ENCODE assay signal across 8 mouse cellular contexts in the genomic region with DNA sequence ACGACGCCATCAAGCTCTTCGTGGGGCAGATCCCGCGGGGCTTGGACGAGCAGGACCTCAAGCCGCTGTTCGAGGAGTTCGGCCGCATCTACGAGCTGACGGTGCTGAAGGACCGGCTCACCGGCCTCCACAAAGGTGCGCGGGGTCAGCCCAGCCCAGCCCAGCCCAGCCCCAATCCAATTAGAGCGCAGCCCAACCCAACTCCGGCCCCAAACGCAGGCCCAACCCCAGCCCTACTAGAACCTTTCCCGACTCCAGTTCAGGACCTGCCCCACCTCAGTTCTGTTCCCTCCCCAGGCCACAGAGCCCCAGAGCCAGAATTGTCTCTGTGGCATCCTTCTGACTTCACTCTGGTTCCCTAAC. TPM values are rescaled to one million over a fixed set of nuclear protein-coding genes. Genes with fewer than 3 reads are reported as not detected.
A peak's percentile ranks its signal among the peaks of the same experiment; 100 is the strongest.
DNase-seq lines count a peak whose midpoint lies in the region; ATAC-seq and TF ChIP-seq lines count a peak whose summit lies in the region.

No protein-coding gene starts in this region.

- no peaks in the 10 kb centered on the region for H3K9me3 ChIP-seq in heart, embryonic 12.5 days (replicated peaks)
- H3K9me3 ChIP-seq in E14TG2a.4 (ENCODE audit: low read length), result no peaks in the 10 kb centered on the region
- no peaks in the 10 kb centered on the region for H3K9me3 ChIP-seq in forebrain, embryonic 16.5 days (ENCODE audit: control insufficient read depth, low read length)
- H3K9me3 ChIP-seq in liver, embryonic 16.5 days (replicated peaks; ENCODE audit: control insufficient read depth, low read length), result no peaks in the 10 kb centered on the region

- H3K27ac ChIP-seq in heart, embryonic 12.5 days (ENCODE audit: poor library complexity, severe bottlenecking), result no peak overlapping the region
- no peak overlapping the region for H3K27ac ChIP-seq in forebrain, embryonic 16.5 days (ENCODE audit: low read length)
- no peak overlapping the region for H3K27ac ChIP-seq in liver, embryonic 16.5 days (ENCODE audit: low read length)

- H3K27me3 ChIP-seq in heart, embryonic 12.5 days (replicated peaks), result peaks cover 45% of the 10 kb centered on the region
- peaks cover 71% of the 10 kb centered on the region for H3K27me3 ChIP-seq in E14TG2a.4 (ENCODE audit: insufficient read depth, low read length)
- peaks cover 10% of the 10 kb centered on the region; the same call in 1 of the 2 replicates for H3K27me3 ChIP-seq in forebrain, embryonic 16.5 days (replicated peaks; ENCODE audit: control insufficient read depth, insufficient read depth, low read length)
- peaks cover 63% of the 10 kb centered on the region for H3K27me3 ChIP-seq in liver, embryonic 16.5 days (ENCODE audit: control insufficient read depth, insufficient read depth, low read depth, low read length)

- WGBS in heart, embryonic 12.5 days, result 1% methylated on average over 20 of the region's 20 CpGs
- WGBS in forebrain, embryonic 16.5 days, result 0% methylated on average over 20 of the region's 20 CpGs
- 2% methylated on average over 16 of the region's 20 CpGs for WGBS in liver, embryonic 16.5 days (ENCODE audit: insufficient replicate concordance)

- peak overlapping the region; percentile 50 for H3K4me3 ChIP-seq in heart, embryonic 12.5 days
- peak overlapping the region; percentile 77 for H3K4me3 ChIP-seq in E14TG2a.4 (replicated peaks; ENCODE audit: low read length)
- peak overlapping the region; percentile 54 for H3K4me3 ChIP-seq in forebrain, embryonic 16.5 days (replicated peaks; ENCODE audit: low read length)
- H3K4me3 ChIP-seq in liver, embryonic 16.5 days (ENCODE audit: low read depth, low read length), result peak overlapping the region; percentile 60

- no peaks in the 10 kb centered on the region for H3K36me3 ChIP-seq in heart, embryonic 12.5 days
- no peaks in the 10 kb centered on the region for H3K36me3 ChIP-seq in E14TG2a.4 (ENCODE audit: insufficient read depth, low read length)
- H3K36me3 ChIP-seq in forebrain, embryonic 16.5 days (ENCODE audit: control insufficient read depth, insufficient read depth), result no peaks in the 10 kb centered on the region
- H3K36me3 ChIP-seq in liver, embryonic 16.5 days (ENCODE audit: control insufficient read depth, insufficient read depth), result no peaks in the 10 kb centered on the region

- peaks cover 10% of the 10 kb centered on the region; the same call in 1 of the 2 replicates for H3K4me1 ChIP-seq in heart, embryonic 12.5 days (replicated peaks)
- H3K4me1 ChIP-seq in E14TG2a.4 (replicated peaks; ENCODE audit: low read depth, low read length), result peaks cover 38% of the 10 kb centered on the region
- peaks cover 12% of the 10 kb centered on the region for H3K4me1 ChIP-seq in forebrain, embryonic 16.5 days (replicated peaks; ENCODE audit: control insufficient read depth, insufficient read depth, low read length)
- peaks cover 14% of the 10 kb centered on the region for H3K4me1 ChIP-seq in liver, embryonic 16.5 days (ENCODE audit: control insufficient read depth, low read depth, low read length)

- H3K4me2 ChIP-seq in heart, embryonic 12.5 days, result peak overlapping the region; percentile 73
- H3K4me2 ChIP-seq in forebrain, embryonic 16.5 days (ENCODE audit: low read length), result peak overlapping the region; percentile 89
- peak overlapping the region; percentile 90 for H3K4me2 ChIP-seq in liver, embryonic 16.5 days (ENCODE audit: low read depth, low read length)

- no peak overlapping the region for H3K9ac ChIP-seq in heart, embryonic 12.5 days
- H3K9ac ChIP-seq in forebrain, embryonic 16.5 days (replicated peaks; ENCODE audit: low read depth, low read length), result peak overlapping the region; percentile 60
- H3K9ac ChIP-seq in liver, embryonic 16.5 days (ENCODE audit: low read depth, low read length), result no peak overlapping the region

- ATAC-seq in heart, embryonic 12.5 days (ENCODE audit: insufficient number of reproducible peaks, low FRiP score), result peak; percentile 36
- ATAC-seq in forebrain, embryonic 16.5 days, result peak; percentile 17
- ATAC-seq in liver, embryonic 16.5 days (ENCODE audit: low read depth), result no peak

- no peak for DNase-seq in heart, adult 9 months (ENCODE audit: low spot score in 2 of 2)
- no peak for DNase-seq in B cell, adult 2 months
- no peak for DNase-seq in left cerebral cortex, adult 18-20 months (ENCODE audit: low spot score in 2 of 2)
- no peak for DNase-seq in frontal cortex, postnatal 10 days (ENCODE audit: low spot score in 2 of 2)

- TF ChIP-seq CTCF in E14TG2a.4 (conservative IDR thresholded peaks at IDR 0.05; ENCODE audit: low read length), result no peak

RNA-seq across cellular contexts. Expression of a gene that starts 0.8 kb away (rescaled TPM):
- polyA plus RNA-seq in heart, embryonic 12.5 days (2016; fragmentation: Nextera tagmentation; extraction: Ambion mirVana), result not detected in 2 replicates
- 29.5 and 42.0 TPM in 2 replicates for polyA plus RNA-seq in forebrain, embryonic 16.5 days (2015; fragmentation: Nextera tagmentation; extraction: Ambion mirVana)
- 0.05 TPM in 1 of 2 replicates, not detected in the other for polyA plus RNA-seq in liver, embryonic 16.5 days (2015; fragmentation: Nextera tagmentation; extraction: Ambion mirVana)
- total RNA-seq in left cerebral cortex, adult 18-20 months (2021), result 10 to 100 TPM; 29.7 to 35.2 TPM

RNA-seq across cellular contexts. Expression of a gene that starts 38.6 kb away (rescaled TPM):
- polyA plus RNA-seq in heart, embryonic 12.5 days (2016; fragmentation: Nextera tagmentation; extraction: Ambion mirVana), result 19.5 and 20.0 TPM in 2 replicates
- polyA plus RNA-seq in forebrain, embryonic 16.5 days (2015; fragmentation: Nextera tagmentation; extraction: Ambion mirVana), result 204 and 232 TPM in 2 replicates
- 3.5 and 4.3 TPM in 2 replicates for polyA plus RNA-seq in liver, embryonic 16.5 days (2015; fragmentation: Nextera tagmentation; extraction: Ambion mirVana)
- 100 to 1,000 TPM; 129 to 139 TPM for total RNA-seq in left cerebral cortex, adult 18-20 months (2021)

RNA-seq across cellular contexts. Expression of a gene that starts 38.8 kb away (rescaled TPM):
- 0.64 TPM in 1 of 2 replicates, not detected in the other for polyA plus RNA-seq in heart, embryonic 12.5 days (2016; fragmentation: Nextera tagmentation; extraction: Ambion mirVana)
- 0.45 and 0.58 TPM in 2 replicates for polyA plus RNA-seq in forebrain, embryonic 16.5 days (2015; fragmentation: Nextera tagmentation; extraction: Ambion mirVana)
- polyA plus RNA-seq in liver, embryonic 16.5 days (2015; fragmentation: Nextera tagmentation; extraction: Ambion mirVana), result not detected in 2 replicates
- total RNA-seq in left cerebral cortex, adult 18-20 months (2021), result 1 to 10 TPM; 2.6 to 3.6 TPM

RNA-seq across cellular contexts. Expression of a gene that starts 39.1 kb away (rescaled TPM):
- 74.7 and 81.6 TPM in 2 replicates for polyA plus RNA-seq in heart, embryonic 12.5 days (2016; fragmentation: Nextera tagmentation; extraction: Ambion mirVana)
- polyA plus RNA-seq in forebrain, embryonic 16.5 days (2015; fragmentation: Nextera tagmentation; extraction: Ambion mirVana), result 51.3 and 55.7 TPM in 2 replicates
- 35.4 and 38.7 TPM in 2 replicates for polyA plus RNA-seq in liver, embryonic 16.5 days (2015; fragmentation: Nextera tagmentation; extraction: Ambion mirVana)
- 10 to 100 TPM; 48.4 to 54.1 TPM for total RNA-seq in left cerebral cortex, adult 18-20 months (2021)

Comparison
In these comparisons a context has a peak if more than half of its experiments do, and no peak if none do; other contexts are left out.
1. RNA of a gene that starts 0.8 kb away (polyA plus RNA-seq): 29.5 to 42.0 TPM in forebrain, embryonic 16.5 days; not detected in heart, embryonic 12.5 days and 0.05 TPM in liver, embryonic 16.5 days; every median in the first group is over 10 times any median in the second.
2. Peak in every context shown above with its lines, with median percentiles within 50 percentile points of each other: H3K4me2 ChIP-seq and H3K4me3 ChIP-seq.